Mouse (Mus musculus) stomach, embryonic 14.5 days (tissue): ENCODE data around the gene Sugp2. TPM values are rescaled to one million over a fixed set of nuclear protein-coding genes. Genes with fewer than 3 reads are reported as not detected.

Source experiments
- ATAC-seq: fragments of 200-750 bp; cut with Nextera tagmentation; 2 replicates; pipeline ENCODE4 v1.8.0; 2017; ENCODE audit warnings: low read depth, moderate TSS enrichment; ENCODE audit not compliant: insufficient number of reproducible peaks, insufficient read depth, low FRiP score
- H3K27ac ChIP-seq: fragments of 300-500 bp; sonication (generic); 2 replicates; pipeline ENCODE4 v1.5.1; 2014; ENCODE audit warnings: mild to moderate bottlenecking, low read length, moderate library complexity, mixed read lengths
- H3K27me3 ChIP-seq: fragments of 300-500 bp; sonication (generic); 2 replicates; pipeline ENCODE4 v1.6.1; 2014; ENCODE audit warnings: low read length, control low read depth, mixed read lengths; ENCODE audit not compliant: control insufficient read depth, insufficient read depth
- H3K36me3 ChIP-seq: fragments of 300-500 bp; sonication (generic); 2 replicates; pipeline ENCODE4 v1.6.1; 2014; ENCODE audit warnings: mild to moderate bottlenecking, control low read depth, low read length, moderate library complexity, mixed read lengths; ENCODE audit not compliant: control insufficient read depth, insufficient read depth
- H3K4me1 ChIP-seq: fragments of 300-500 bp; sonication (generic); 2 replicates; pipeline ENCODE4 v1.6.1; 2014; ENCODE audit warnings: low read length, control low read depth, mixed read lengths; ENCODE audit not compliant: control insufficient read depth, insufficient read depth
- H3K4me2 ChIP-seq: fragments of 300-500 bp; sonication (generic); replicated peaks from 2 replicates; pipeline ENCODE4 v1.6.1; 2014; ENCODE audit warnings: low read depth, low read length, control low read depth
- H3K4me3 ChIP-seq: fragments of 300-500 bp; sonication (generic); 2 replicates; pipeline ENCODE4 v1.5.1; 2014; ENCODE audit warnings: low read depth, low read length, control low read depth
- H3K9ac ChIP-seq: fragments of 300-500 bp; sonication (generic); replicated peaks from 2 replicates; pipeline ENCODE4 v1.6.1; 2014; ENCODE audit warnings: low read depth, mild to moderate bottlenecking, control low read depth, low read length, moderate library complexity, mixed read lengths
- H3K9me3 ChIP-seq: fragments of 300-500 bp; sonication (generic); 2 replicates; pipeline ENCODE4 v1.6.1; 2016; ENCODE audit warnings: low read depth, low read length, control low read depth; ENCODE audit not compliant: control insufficient read depth
- WGBS: fragments of 180-500 bp; shearing (Covaris S2); extraction: QIAGEN DNeasy Blood & Tissue Kit; methylation state at CpG from one replicate; pipeline ENCODE4 v1.1.7; 2014; 5-methylcytosine and 5-hydroxymethylcytosine counted together
- polyA plus RNA-seq: library from polyadenylated mRNA; unstranded; fragments of >200 nt; fragmentation: Nextera tagmentation; extraction: Ambion mirVana; gene quantifications from 2 replicates; pipeline ENCODE4 v1.2.1, GENCODE M21; 2014

Gene Sugp2
- polyA plus RNA-seq, 1 experiment from 2014 or later = 30.7 TPM

DNA sequence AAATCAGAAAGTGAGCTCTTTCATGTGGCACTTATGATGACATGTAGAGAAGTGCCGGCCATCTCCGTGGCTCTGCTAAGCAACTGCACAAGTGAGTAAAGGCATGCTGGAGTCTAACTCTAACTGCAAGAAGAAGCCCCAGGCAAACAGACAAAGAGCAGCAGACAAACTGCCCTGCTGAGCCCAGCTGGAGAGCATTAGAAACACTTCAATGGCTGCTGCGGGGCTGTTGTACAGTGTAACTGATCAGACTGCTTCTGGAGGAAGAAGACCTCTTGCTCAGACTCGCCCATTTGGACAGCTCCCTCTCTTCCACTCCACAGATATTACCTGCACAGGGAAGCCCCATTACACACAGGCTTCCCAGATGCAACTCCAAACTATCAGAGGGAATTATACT, 6.0 kb upstream of the Sugp2 start:
- no peak overlapping the region for H3K9ac ChIP-seq
- peaks cover 17% of the 10 kb centered on the region for H3K36me3 ChIP-seq
- H3K9me3 ChIP-seq = no peaks in the 10 kb centered on the region
- WGBS = 80% methylated on average over 4 of the region's 4 CpGs
- H3K4me2 ChIP-seq = no peak overlapping the region
- H3K4me1 ChIP-seq = no peaks in the 10 kb centered on the region
- H3K27ac ChIP-seq = no peak overlapping the region
- H3K4me3 ChIP-seq = no peak overlapping the region
- H3K27me3 ChIP-seq = no peaks in the 10 kb centered on the region
- no peak for ATAC-seq

DNA sequence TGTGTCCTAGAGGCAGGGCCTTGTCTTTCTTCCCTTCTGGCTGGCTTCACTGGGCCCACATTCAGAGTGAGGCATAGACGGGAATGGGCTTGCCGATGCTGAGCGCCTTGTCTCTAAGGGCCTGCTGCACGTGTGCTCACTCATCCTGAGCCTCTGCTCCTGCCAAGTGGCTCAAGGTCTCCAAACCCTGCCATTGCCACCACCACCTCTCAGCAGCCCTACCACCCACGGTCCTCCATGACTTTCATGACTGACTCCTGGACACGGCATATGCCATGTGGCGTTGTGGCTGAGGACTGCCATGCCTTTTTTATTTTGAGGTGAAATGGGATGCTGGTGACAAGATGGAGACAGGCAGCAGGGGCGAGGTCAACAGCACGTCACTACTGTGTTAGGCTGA, 3.2 kb upstream of the Sugp2 start:
- H3K27me3 ChIP-seq = no peaks in the 10 kb centered on the region
- peaks cover 13% of the 10 kb centered on the region for H3K4me1 ChIP-seq
- no peak overlapping the region for H3K4me2 ChIP-seq
- H3K36me3 ChIP-seq = peaks cover 8% of the 10 kb centered on the region; the same call in 1 of the 2 replicates
- H3K27ac ChIP-seq = no peak overlapping the region
- H3K9ac ChIP-seq = no peak overlapping the region
- WGBS = 89% methylated on average over 9 of the region's 9 CpGs
- no peak overlapping the region for H3K4me3 ChIP-seq
- H3K9me3 ChIP-seq = no peaks in the 10 kb centered on the region
- ATAC-seq = no peak

DNA sequence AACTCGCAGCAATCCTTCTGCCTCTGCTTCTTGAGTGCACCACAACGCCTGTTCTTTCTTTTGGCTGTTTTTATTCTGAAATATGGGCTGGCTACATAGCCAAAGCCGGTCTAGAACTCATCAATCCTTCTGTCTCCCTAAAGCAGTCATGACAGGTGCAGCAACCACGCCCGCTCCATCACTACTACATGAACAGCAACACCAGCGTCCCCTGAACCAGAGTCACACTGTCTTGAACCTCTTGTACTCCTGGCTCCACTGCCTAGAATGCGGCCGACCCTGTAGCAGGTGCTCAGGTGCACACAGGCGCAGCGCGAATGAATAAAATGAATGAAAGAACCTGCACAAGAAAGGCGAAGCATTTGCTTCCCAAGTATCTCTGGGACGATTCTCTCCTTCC, 420 bp upstream of the Sugp2 start:
- Histone ChIP-seq H3K9me3 (no peaks in the 10 kb centered on the region), H3K27ac (peak overlapping the region; percentile 85; the same call in 1 of the 2 replicates)
- ATAC-seq = no peak

DNA sequence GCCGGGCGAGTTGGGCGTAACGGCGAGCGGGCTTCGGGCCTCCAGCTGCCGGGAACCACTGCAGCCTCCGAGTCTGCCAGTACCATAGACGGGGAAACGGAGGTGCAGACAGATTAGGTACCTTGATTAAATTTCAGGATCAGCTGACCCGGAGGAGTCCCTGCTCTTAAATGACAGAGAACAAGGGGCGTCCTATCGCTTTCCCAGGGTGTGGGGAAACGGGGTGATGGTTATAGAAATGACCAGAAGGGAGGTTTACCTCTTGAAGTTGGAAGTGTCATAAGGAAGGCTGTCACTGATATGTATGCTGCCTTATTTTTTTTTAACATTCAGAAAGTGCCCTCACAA, 729 bp downstream of the Sugp2 start:
- no peaks in the 10 kb centered on the region for H3K27me3 ChIP-seq
- H3K4me3 ChIP-seq = peak overlapping the region; percentile 62
- peaks cover 39% of the 10 kb centered on the region for H3K36me3 ChIP-seq
- H3K27ac ChIP-seq = peak overlapping the region; percentile 85
- ATAC-seq = no peak
- peak overlapping the region; percentile 52 for H3K9ac ChIP-seq
- no peaks in the 10 kb centered on the region for H3K9me3 ChIP-seq
- peak overlapping the region; percentile 49 for H3K4me2 ChIP-seq
- H3K4me1 ChIP-seq = peaks cover 15% of the 10 kb centered on the region
- WGBS = under 1% methylated on average over 15 of the region's 15 CpGs

More for the DNA sequence above, 420 bp upstream of the Sugp2 start:
- H3K4me1 ChIP-seq = peaks cover 15% of the 10 kb centered on the region
- H3K4me2 ChIP-seq = peak overlapping the region; percentile 96
- 5% methylated on average over 13 of the region's 13 CpGs for WGBS
- H3K36me3 ChIP-seq = peaks cover 30% of the 10 kb centered on the region
- no peaks in the 10 kb centered on the region for H3K27me3 ChIP-seq
- H3K9ac ChIP-seq = peak overlapping the region; percentile 52
- peak overlapping the region; percentile 62 for H3K4me3 ChIP-seq

DNA sequence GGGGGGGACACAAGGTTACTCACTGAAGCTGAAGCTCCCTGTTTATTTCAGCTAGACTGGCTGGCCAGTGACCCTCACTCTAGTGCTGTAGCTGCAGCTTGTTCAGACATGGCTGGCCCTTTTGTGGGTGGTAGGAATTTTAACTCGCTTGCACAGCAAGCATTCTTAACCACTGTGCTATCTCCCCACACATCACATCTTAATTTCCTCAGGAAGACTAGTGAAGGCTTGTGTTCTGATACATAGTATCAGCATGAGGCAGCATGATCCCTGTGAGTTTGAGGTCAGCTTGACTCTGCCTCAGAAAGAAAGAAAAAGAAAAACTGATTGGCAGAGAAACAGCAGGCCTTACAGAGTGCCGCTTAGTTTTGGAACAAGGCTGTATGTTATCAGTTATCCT, 3.8 kb downstream of the Sugp2 start:
- Histone ChIP-seq H3K27me3 (no peaks in the 10 kb centered on the region), H3K9me3 (no peaks in the 10 kb centered on the region), H3K36me3 (peaks cover 58% of the 10 kb centered on the region), H3K4me2 (no peak overlapping the region), H3K4me1 (peaks cover 15% of the 10 kb centered on the region), H3K4me3 (no peak overlapping the region), H3K9ac (no peak overlapping the region), H3K27ac (no peak overlapping the region)
- whole genome bisulfite sequencing = 76% methylated on average over 2 of the region's 2 CpGs
- ATAC-seq = no peak

DNA sequence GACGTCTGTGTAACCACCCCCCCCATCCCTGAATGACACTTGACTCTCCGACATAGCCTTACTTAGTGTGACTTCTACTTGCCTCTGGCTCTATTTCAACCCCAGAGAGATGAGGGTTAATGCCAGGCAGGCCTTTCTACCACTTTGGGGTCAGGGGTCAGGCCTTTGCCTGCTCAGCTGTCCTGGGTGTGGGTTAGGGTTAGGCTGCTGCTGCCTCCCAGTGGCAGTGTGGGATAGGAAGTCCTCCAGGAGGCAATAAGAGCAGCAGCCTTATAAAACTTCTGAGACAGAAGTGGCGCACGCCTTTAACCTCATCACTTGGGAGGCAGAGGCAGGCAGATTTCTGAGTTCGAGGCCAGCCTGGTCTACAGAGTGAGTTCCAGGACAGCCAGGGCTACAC, 6.6 kb downstream of the Sugp2 start:
- 87% methylated on average over 5 of the region's 5 CpGs for WGBS
- Histone ChIP-seq H3K9ac (no peak overlapping the region), H3K4me3 (no peak overlapping the region), H3K4me1 (peaks cover 4% of the 10 kb centered on the region; the same call in 1 of the 2 replicates), H3K9me3 (no peaks in the 10 kb centered on the region), H3K27ac (no peak overlapping the region), H3K36me3 (peaks cover 80% of the 10 kb centered on the region), H3K27me3 (no peaks in the 10 kb centered on the region), H3K4me2 (no peak overlapping the region)
- ATAC-seq = no peak

DNA sequence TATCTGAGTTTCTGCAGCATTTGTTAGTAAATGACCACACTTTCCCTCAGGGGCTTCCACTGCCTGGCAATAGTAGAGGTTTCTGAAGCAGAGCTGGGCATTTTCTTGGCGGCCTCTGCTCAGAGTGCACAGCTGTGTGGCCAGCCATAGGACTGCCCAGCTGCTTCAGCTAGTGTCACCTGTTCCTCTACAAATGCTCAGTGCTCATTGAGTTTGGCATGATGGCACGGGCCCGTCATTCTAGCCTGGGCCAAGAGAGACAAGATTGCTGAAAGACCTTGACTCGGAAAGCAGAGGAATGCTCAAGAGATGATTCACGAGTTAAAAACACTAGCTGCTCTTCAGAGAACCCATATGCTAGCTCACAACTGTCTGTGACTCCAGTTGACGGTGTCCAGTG, 12.6 kb downstream of the Sugp2 start:
- Histone ChIP-seq H3K9me3 (no peaks in the 10 kb centered on the region), H3K36me3 (peaks cover 81% of the 10 kb centered on the region), H3K27me3 (no peaks in the 10 kb centered on the region), H3K4me2 (no peak overlapping the region), H3K9ac (no peak overlapping the region), H3K4me3 (no peak overlapping the region), H3K4me1 (no peaks in the 10 kb centered on the region), H3K27ac (no peak overlapping the region)
- no peak for ATAC-seq
- 88% methylated on average over 6 of the region's 6 CpGs for WGBS

DNA sequence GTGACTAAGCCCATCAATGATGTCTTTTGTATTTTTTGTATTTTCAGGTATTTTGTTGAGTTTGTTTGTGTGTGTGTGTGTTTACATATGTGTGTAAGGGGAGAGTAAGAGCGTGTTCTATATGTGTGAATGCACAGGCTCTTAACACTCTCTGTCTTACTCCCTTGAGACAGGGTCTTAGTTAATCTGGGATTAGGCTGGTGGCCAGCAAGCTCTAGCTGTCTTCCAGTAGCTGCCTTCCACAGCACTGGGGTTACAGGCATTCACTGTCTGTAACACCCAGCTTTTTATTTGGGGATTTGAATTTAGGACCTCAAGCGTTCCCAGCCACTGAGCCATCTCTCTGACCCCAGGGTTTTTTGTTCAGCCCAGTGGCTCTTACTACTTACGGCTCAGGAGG, 13.8 kb downstream of the Sugp2 start:
- H3K9ac ChIP-seq = no peak overlapping the region
- H3K4me1 ChIP-seq = no peaks in the 10 kb centered on the region
- H3K27me3 ChIP-seq = no peaks in the 10 kb centered on the region
- 91% methylated on average over 3 of the region's 3 CpGs for WGBS
- no peak for ATAC-seq
- H3K36me3 ChIP-seq = peaks cover 83% of the 10 kb centered on the region
- H3K9me3 ChIP-seq = no peaks in the 10 kb centered on the region
- no peak overlapping the region for H3K4me3 ChIP-seq
- no peak overlapping the region for H3K4me2 ChIP-seq
- H3K27ac ChIP-seq = no peak overlapping the region

DNA sequence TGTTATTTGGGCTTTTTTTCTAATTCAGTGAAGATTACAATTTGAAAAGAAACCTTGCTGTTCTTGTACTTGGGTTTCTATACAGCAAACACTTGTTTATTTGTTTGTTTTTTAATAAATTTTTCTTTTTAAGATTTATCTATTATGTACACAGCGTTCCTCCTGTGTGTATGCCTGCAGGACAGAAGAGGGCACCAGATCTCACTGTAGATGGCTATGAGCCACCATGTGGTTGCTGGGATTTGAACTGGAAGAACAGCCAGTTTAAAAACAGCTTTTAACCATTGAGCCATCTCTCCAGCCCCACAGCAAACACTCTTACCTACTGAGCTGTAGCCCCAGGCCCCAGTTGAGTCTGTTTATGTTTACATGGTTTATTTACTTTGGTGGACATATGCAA, 20.6 kb downstream of the Sugp2 start:
- Histone ChIP-seq H3K9me3 (no peaks in the 10 kb centered on the region), H3K36me3 (peaks cover 91% of the 10 kb centered on the region)
- 75% methylated on average over 1 of the region's 1 CpGs for WGBS

More for the DNA sequence above, 20.6 kb downstream of the Sugp2 start:
- no peak overlapping the region for H3K4me3 ChIP-seq
- no peak overlapping the region for H3K27ac ChIP-seq
- H3K4me2 ChIP-seq = no peak overlapping the region
- no peaks in the 10 kb centered on the region for H3K27me3 ChIP-seq
- H3K9ac ChIP-seq = no peak overlapping the region
- no peak for ATAC-seq
- no peaks in the 10 kb centered on the region for H3K4me1 ChIP-seq
